Mouse (Mus musculus) left cerebral cortex, adult 9 months (tissue): ENCODE results near the gene Rims3.
A peak's percentile ranks its signal among the peaks of the same experiment; 100 is the strongest.

ENCODE experiments used
- DNase-seq, 2 experiments: peaks; one replicate each; pipeline ENCODE4 v3.0.0; 2022; ENCODE audit warnings: low spot score in 2 of 2

Gene Rims3

GRCm38 (mm10) chr4:120850946-120851345, 3.7 kb upstream of the Rims3 start:
- peak in 1 of 2 experiments; percentile 75 for DNase-seq

- DNase-seq, result no peak
These were observed 894 bp downstream of the Rims3 start for GRCm38 (mm10) chr4:120855360-120856060.

GRCm38 (mm10) chr4:120856376-120856775, 1.8 kb downstream of the Rims3 start:
- no peak for DNase-seq

- peak in 1 of 2 experiments; percentile 78 for DNase-seq
These were observed 5.2 kb downstream of the Rims3 start for GRCm38 (mm10) chr4:120859865-120860264.

- DNase-seq, result no peak
These were observed 11.6 kb downstream of the Rims3 start for GRCm38 (mm10) chr4:120866211-120866610.

GRCm38 (mm10) chr4:120868246-120868645, 13.6 kb downstream of the Rims3 start:
- no peak for DNase-seq

GRCm38 (mm10) chr4:120868988-120869387, 14.4 kb downstream of the Rims3 start:
- no peak for DNase-seq

- no peak for DNase-seq
These were observed 15.7 kb downstream of the Rims3 start for GRCm38 (mm10) chr4:120870262-120870748.

GRCm38 (mm10) chr4:120875961-120876360, 21.3 kb downstream of the Rims3 start:
- no peak for DNase-seq

- peak in 1 of 2 experiments; percentile 64 for DNase-seq
These were observed 24.1 kb downstream of the Rims3 start for GRCm38 (mm10) chr4:120878728-120879127.

GRCm38 (mm10) chr4:120879386-120879785, 24.8 kb downstream of the Rims3 start:
- DNase-seq, result no peak

GRCm38 (mm10) chr4:120880731-120881432, 26.3 kb downstream of the Rims3 start:
- no peak for DNase-seq

GRCm38 (mm10) chr4:120882002-120882625, 27.5 kb downstream of the Rims3 start:
- DNase-seq, result peak in 1 of 2 experiments; percentile 53

GRCm38 (mm10) chr4:120885208-120886120, 30.8 kb downstream of the Rims3 start:
- DNase-seq, result no peak

- DNase-seq, result no peak
These were observed 31.5 kb downstream of the Rims3 start for GRCm38 (mm10) chr4:120886131-120886530.

GRCm38 (mm10) chr4:120886811-120887210, 32.2 kb downstream of the Rims3 start:
- DNase-seq, result no peak

GRCm38 (mm10) chr4:120887381-120888112, 32.9 kb downstream of the Rims3 start:
- DNase-seq, result peak in 1 of 2 experiments; percentile 79

GRCm38 (mm10) chr4:120888884-120889283, 34.3 kb downstream of the Rims3 start:
- no peak for DNase-seq

- DNase-seq, result no peak
These were observed 36.3 kb downstream of the Rims3 start for GRCm38 (mm10) chr4:120890754-120891440.

GRCm38 (mm10) chr4:120891960-120892359, 37.3 kb downstream of the Rims3 start:
- DNase-seq, result no peak
